Mouse (Mus musculus) erythroblast, embryonic 14.5 days (primary cell): ENCODE measurements around the gene Gm3880.
"Not testable (repeated sequence)": the region's sequence is repeated elsewhere in the genome, so short reads cannot be mapped to it uniquely, and the experiment has no call there.

Experiments
- GATA1 ChIP-seq: IDR thresholded peaks from 2 replicates; pipeline ENCODE4 v1.6.1; 2012; ENCODE audit warnings: low read length, inconsistent platforms, mixed read lengths
- TAL1 ChIP-seq: IDR thresholded peaks from 3 replicates; pipeline ENCODE4 v1.6.1; 2012; ENCODE audit warnings: low read length, inconsistent platforms, mixed read lengths

DNA sequence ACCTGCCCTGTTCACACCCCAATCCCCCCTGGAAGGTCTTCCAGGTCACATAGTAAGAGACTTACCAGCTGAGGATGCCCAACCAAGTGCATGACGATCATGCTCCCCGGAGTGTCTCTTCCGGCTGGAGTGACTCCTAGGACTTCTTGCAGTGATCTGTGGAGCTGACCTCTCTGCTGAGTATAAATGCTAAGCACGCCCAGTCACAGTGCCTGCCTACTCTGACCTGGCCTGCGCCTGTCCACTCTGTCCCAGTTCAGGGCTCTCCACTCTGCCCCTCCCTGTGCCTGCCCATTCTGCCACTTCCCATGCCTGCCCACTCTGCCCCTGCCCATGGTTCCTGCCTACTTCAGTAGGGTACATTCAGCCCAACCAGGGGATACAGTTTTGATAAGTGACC is at the start of gene Gm3880:
- not testable (repeated sequence) for TF ChIP-seq GATA1, TAL1
